Mouse (Mus musculus) cerebellum, adult 11 months (tissue): ENCODE measurements at regions not wholly inside any gene's neighbourhood (a gene's known extent, or its start where the extent isn't known, plus 50 kb on each side); places are given as distances from the start of the nearest gene placed in this dataset.

Source experiments
- DNase-seq: peaks from one replicate; pipeline ENCODE4 v3.0.0; 2022

- DNase-seq = no peak
These were observed 352.7 kb upstream of the Sall1 start for GRCm38 (mm10) chr8:89396673-89397072.

DNA sequence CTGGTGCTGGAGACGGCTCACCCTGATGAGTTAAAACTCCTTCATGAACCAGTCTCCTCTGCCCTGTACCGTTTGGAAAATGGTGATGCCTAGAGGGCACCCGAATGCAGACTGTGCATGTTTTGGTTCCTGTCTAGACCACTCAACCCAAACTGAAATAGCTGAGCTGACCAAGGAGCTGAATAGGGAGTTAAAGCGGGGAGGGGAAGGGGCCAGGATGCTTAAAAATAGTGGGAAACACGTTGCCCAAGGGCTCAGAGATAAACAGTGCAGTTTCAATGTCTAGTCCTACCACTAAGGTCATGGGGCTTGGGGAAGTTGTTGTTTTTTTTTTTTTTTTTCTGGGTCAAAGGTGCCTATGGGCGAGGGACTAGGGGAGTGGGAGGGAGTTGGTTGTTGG, 348.8 kb upstream of the Sall1 start:
- DNase-seq = no peak

GRCm38 (mm10) chr8:89388761-89389160, 344.8 kb upstream of the Sall1 start:
- no peak for DNase-seq

- no peak for DNase-seq
These were observed 343.3 kb upstream of the Sall1 start for GRCm38 (mm10) chr8:89387295-89387694.

- DNase-seq = no peak
These were observed 341.1 kb upstream of the Sall1 start for GRCm38 (mm10) chr8:89385028-89385427.

DNA sequence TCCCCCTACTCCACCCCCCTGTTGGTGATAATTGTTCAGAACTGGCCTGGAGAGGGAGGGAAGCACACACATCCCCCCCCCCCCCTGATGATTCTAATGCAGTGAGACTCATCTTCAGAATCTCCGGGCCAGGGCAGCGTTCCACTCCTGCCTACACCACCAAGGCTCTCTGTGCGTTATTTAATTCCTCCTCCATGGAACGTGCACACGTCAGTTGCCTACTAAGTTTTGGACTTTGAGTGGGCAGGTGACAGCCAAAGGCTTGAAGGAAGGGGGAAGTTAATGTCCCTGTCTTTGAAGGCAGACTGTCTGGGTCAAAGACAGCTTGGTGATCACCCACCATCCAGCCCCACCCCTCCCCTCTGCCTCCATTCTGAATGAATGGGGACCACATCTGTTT, 339.8 kb upstream of the Sall1 start:
- no peak for DNase-seq

- no peak for DNase-seq
These were observed 338.8 kb upstream of the Sall1 start for GRCm38 (mm10) chr8:89382538-89383380.

DNA sequence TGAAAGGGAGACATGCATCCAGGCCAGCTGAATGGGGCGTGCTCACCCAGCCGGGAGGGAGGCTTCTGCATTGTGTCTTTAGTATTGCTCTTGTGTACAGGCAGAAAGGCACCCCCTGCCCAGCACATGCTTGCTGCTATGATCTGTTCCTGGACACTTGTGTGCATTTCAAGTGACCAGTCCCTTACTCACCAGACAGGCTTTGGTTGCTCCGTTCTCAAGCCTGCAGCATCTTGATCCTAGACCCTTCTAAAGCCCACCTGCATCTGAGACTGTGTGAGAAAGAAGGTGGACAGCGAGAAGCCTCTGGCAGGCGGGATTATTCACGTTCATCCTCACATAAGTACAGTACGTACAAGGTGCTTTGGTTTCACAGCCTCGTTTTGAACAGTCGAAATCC, 336.5 kb upstream of the Sall1 start:
- DNase-seq = no peak

DNA sequence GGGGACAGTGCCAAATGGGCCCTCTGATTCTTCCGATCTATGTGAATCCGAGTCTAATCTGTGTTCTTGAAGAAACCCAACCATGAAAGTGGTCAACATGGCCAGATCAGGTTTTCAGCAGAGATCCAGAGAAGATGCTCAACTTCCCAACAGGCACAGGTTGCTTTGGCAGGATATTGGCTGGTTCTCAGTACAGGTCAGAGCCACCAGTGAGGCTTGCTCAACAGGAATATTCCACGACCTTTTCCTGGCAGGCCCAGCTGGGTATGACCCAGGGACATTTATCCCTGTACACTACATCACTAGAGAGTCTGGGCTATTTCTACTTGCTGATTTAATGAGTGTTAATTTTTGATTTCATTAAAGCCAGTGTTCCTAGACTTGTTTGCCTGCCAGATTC, 328.8 kb upstream of the Sall1 start:
- DNase-seq = no peak

DNA sequence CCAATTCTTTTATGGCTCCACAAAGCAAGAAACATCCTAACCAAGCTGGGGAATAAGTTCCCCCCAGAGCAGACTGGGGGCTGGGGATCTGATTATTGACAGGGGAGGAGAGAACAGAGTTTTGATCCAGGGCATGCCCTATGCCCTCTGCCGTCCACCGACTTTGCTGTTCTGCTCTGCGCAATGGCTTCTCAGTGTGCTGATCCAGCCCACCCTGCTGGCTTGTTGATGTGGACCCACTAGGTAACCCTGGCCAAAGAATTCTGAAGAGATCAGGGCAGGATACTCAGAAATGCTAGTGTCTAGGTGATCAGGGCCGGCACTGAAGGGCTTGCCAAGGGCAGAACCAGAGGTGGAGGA, 327.8 kb upstream of the Sall1 start:
- no peak for DNase-seq

- DNase-seq = no peak
These were observed 327.1 kb upstream of the Sall1 start for GRCm38 (mm10) chr8:89370816-89371772.

- no peak for DNase-seq
These were observed 321.5 kb upstream of the Sall1 start for GRCm38 (mm10) chr8:89365430-89365829.

- no peak for DNase-seq
These were observed 314.4 kb upstream of the Sall1 start for GRCm38 (mm10) chr8:89358411-89358810.

DNA sequence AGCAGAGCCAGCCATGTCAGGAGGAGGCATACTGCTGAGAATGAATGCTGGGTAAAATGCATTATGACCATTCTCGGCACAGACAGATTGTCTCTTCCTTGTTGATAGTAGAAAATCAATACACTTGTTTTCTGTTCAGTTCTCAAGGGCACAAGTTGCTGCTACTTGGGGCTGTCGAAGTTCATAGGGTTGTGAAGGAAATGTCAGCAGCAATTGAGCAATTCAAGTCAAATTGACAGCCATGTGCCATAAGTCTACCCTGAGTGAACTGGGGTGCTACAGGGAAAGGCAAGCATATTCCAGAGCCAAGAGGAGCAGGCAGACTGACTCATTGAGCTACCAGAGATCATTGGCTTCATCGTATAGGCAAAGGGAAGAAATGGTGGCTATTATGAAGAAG, 301.6 kb upstream of the Sall1 start:
- DNase-seq = no peak

DNA sequence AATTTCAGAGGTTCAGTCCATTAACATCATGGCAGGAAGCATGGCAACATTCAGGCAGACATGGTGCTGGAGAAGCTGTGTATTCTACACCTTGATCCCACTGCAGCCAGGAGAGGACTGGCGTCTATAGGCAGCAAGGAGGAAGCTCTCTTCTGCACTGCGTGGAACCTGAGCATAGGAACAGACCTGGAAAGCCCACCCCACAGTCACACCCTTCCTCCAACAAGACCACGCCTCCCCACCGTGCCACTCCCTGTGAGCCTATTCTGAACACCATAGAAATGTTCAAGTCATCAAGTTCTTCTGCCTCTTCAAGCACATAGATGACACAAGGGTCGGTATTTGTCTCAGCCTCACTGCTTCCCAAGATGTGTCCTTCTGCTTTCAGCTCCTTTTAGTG, 297.7 kb upstream of the Sall1 start:
- no peak for DNase-seq

GRCm38 (mm10) chr8:89335416-89335815, 291.5 kb upstream of the Sall1 start:
- no peak for DNase-seq

GRCm38 (mm10) chr8:89325751-89326351, 281.9 kb upstream of the Sall1 start:
- no peak for DNase-seq

- no peak for DNase-seq
These were observed 281.3 kb upstream of the Sall1 start for GRCm38 (mm10) chr8:89325248-89325645.

GRCm38 (mm10) chr8:89324462-89325247, 280.7 kb upstream of the Sall1 start:
- DNase-seq = no peak

- no peak for DNase-seq
These were observed 273.7 kb upstream of the Sall1 start for GRCm38 (mm10) chr8:89317514-89318289.

GRCm38 (mm10) chr8:89316566-89317175, 272.7 kb upstream of the Sall1 start:
- DNase-seq = no peak
